Mouse (Mus musculus) limb, embryonic 11.5 days (tissue): ENCODE measurements around the gene Fmn2. TPM values are rescaled to one million over a fixed set of nuclear protein-coding genes. Genes with fewer than 3 reads are reported as not detected.

Experiments used
- ATAC-seq: fragments of 200-750 bp; cut with Nextera tagmentation; 2 replicates; pipeline ENCODE4 v1.8.0; 2017; ENCODE audit warnings: low read depth; ENCODE audit not compliant: insufficient number of reproducible peaks, low FRiP score, low TSS enrichment
- DNase-seq: peaks from one replicate; pipeline ENCODE4 v3.0.0-alpha.2; 2015; ENCODE audit warnings: low spot score
- H3K27ac ChIP-seq: fragments of 300-500 bp; sonication (generic); replicated peaks from 2 replicates; pipeline ENCODE4 v1.5.1; 2014; ENCODE audit warnings: low read depth, mild to moderate bottlenecking, low read length
- H3K27me3 ChIP-seq: fragments of 300-500 bp; sonication (generic); 2 replicates; pipeline ENCODE4 v1.6.1; 2014; ENCODE audit warnings: mild to moderate bottlenecking, low read length, mixed read lengths; ENCODE audit not compliant: control insufficient read depth, insufficient read depth
- H3K36me3 ChIP-seq: fragments of 300-500 bp; sonication (generic); 2 replicates; pipeline ENCODE4 v1.6.1; 2014; ENCODE audit warnings: mild to moderate bottlenecking, low read length, moderate library complexity, mixed read lengths; ENCODE audit not compliant: control insufficient read depth, insufficient read depth
- H3K4me1 ChIP-seq: fragments of 300-500 bp; sonication (generic); 2 replicates; pipeline ENCODE4 v1.6.1; 2014; ENCODE audit warnings: low read length, mixed read lengths; ENCODE audit not compliant: control insufficient read depth, insufficient read depth
- H3K4me2 ChIP-seq: fragments of 300-500 bp; sonication (generic); 2 replicates; pipeline ENCODE4 v1.6.1; 2014; ENCODE audit warnings: low read depth, mild to moderate bottlenecking, moderate library complexity; ENCODE audit not compliant: severe bottlenecking
- H3K4me3 ChIP-seq: fragments of 300-500 bp; sonication (generic); 2 replicates; pipeline ENCODE4 v1.5.1; 2014; ENCODE audit warnings: low read depth, low read length
- H3K9ac ChIP-seq: fragments of 300-500 bp; sonication (generic); 2 replicates; pipeline ENCODE4 v1.6.1; 2014; ENCODE audit warnings: mild to moderate bottlenecking, low read length
- H3K9me3 ChIP-seq: fragments of 300-500 bp; sonication (generic); 2 replicates; pipeline ENCODE4 v1.6.1; 2016; ENCODE audit warnings: low read length; ENCODE audit not compliant: control insufficient read depth
- WGBS: fragments of 180-500 bp; shearing (Covaris S2); extraction: QIAGEN DNeasy Blood & Tissue Kit; methylation state at CpG from one replicate; pipeline ENCODE4 v1.1.7; 2014; 5-methylcytosine and 5-hydroxymethylcytosine counted together
- polyA plus RNA-seq: library from polyadenylated mRNA; unstranded; fragments of >200 nt; fragmentation: Nextera tagmentation; extraction: Ambion mirVana; gene quantifications from 2 replicates; pipeline ENCODE4 v1.2.1, GENCODE M21; 2014

Fmn2 gene
- polyA plus RNA-seq, 1 experiment from 2014 or later = 1.3 TPM

GRCm38 (mm10) chr1:174677211-174677610 is 175.6 kb downstream of the Fmn2 start:
- no peak overlapping the region for H3K4me2 ChIP-seq
- DNase-seq (no peak), ATAC-seq (no peak)
- H3K4me1 ChIP-seq = no peaks in the 10 kb centered on the region
- H3K27ac ChIP-seq = no peak overlapping the region
- 63% methylated on average over 4 of the region's 4 CpGs for WGBS
- H3K27me3 ChIP-seq = no peaks in the 10 kb centered on the region
- H3K36me3 ChIP-seq = no peaks in the 10 kb centered on the region
- H3K9ac ChIP-seq = no peak overlapping the region
- no peak overlapping the region for H3K4me3 ChIP-seq
- H3K9me3 ChIP-seq = no peaks in the 10 kb centered on the region

- H3K4me1 ChIP-seq = no peaks in the 10 kb centered on the region
- no peak overlapping the region for H3K4me2 ChIP-seq
- H3K27ac ChIP-seq = no peak overlapping the region
- no peaks in the 10 kb centered on the region for H3K36me3 ChIP-seq
- no peak overlapping the region for H3K9ac ChIP-seq
- ATAC-seq (no peak), DNase-seq (no peak)
- WGBS = 86% methylated on average over 2 of the region's 2 CpGs
- H3K27me3 ChIP-seq = no peaks in the 10 kb centered on the region
- no peaks in the 10 kb centered on the region for H3K9me3 ChIP-seq
- H3K4me3 ChIP-seq = no peak overlapping the region
Measured at GRCm38 (mm10) chr1:174689301-174689700, 187.7 kb downstream of the Fmn2 start.

- DNase-seq (no peak), ATAC-seq (no peak)
- WGBS = 86% methylated on average over 5 of the region's 5 CpGs
- Histone ChIP-seq H3K36me3 (no peaks in the 10 kb centered on the region), H3K4me1 (no peaks in the 10 kb centered on the region), H3K27me3 (no peaks in the 10 kb centered on the region), H3K4me3 (no peak overlapping the region), H3K27ac (no peak overlapping the region), H3K4me2 (no peak overlapping the region), H3K9ac (no peak overlapping the region), H3K9me3 (no peaks in the 10 kb centered on the region)
Measured at GRCm38 (mm10) chr1:174700871-174701270, 199.2 kb downstream of the Fmn2 start.

GRCm38 (mm10) chr1:174701835-174702234 is 200.2 kb downstream of the Fmn2 start:
- Histone ChIP-seq H3K9me3 (no peaks in the 10 kb centered on the region), H3K9ac (no peak overlapping the region), H3K27me3 (no peaks in the 10 kb centered on the region), H3K27ac (no peak overlapping the region), H3K4me1 (no peaks in the 10 kb centered on the region), H3K36me3 (no peaks in the 10 kb centered on the region), H3K4me3 (no peak overlapping the region), H3K4me2 (no peak overlapping the region)
- DNase-seq = no peak
- 90% methylated on average over 5 of the region's 5 CpGs for WGBS
- no peak for ATAC-seq

GRCm38 (mm10) chr1:174703909-174704308 is 202.3 kb downstream of the Fmn2 start:
- no peak overlapping the region for H3K4me3 ChIP-seq
- 88% methylated on average over 1 of the region's 1 CpGs for WGBS
- no peak overlapping the region for H3K27ac ChIP-seq
- H3K9ac ChIP-seq = no peak overlapping the region
- no peaks in the 10 kb centered on the region for H3K36me3 ChIP-seq
- no peaks in the 10 kb centered on the region for H3K9me3 ChIP-seq
- no peaks in the 10 kb centered on the region for H3K27me3 ChIP-seq
- H3K4me1 ChIP-seq = no peaks in the 10 kb centered on the region
- DNase-seq (no peak), ATAC-seq (no peak)
- H3K4me2 ChIP-seq = no peak overlapping the region

GRCm38 (mm10) chr1:174719729-174720458 is 218.3 kb downstream of the Fmn2 start:
- ATAC-seq = no peak
- H3K4me3 ChIP-seq = no peak overlapping the region
- no peak overlapping the region for H3K9ac ChIP-seq
- no peaks in the 10 kb centered on the region for H3K36me3 ChIP-seq
- no peak overlapping the region for H3K4me2 ChIP-seq
- no peak for DNase-seq
- 90% methylated on average over 12 of the region's 12 CpGs for WGBS
- no peaks in the 10 kb centered on the region for H3K9me3 ChIP-seq
- H3K27ac ChIP-seq = no peak overlapping the region
- H3K4me1 ChIP-seq = no peaks in the 10 kb centered on the region
- H3K27me3 ChIP-seq = no peaks in the 10 kb centered on the region

- Histone ChIP-seq H3K9me3 (no peaks in the 10 kb centered on the region), H3K9ac (no peak overlapping the region), H3K27me3 (no peaks in the 10 kb centered on the region), H3K27ac (no peak overlapping the region), H3K36me3 (no peaks in the 10 kb centered on the region), H3K4me3 (no peak overlapping the region), H3K4me1 (no peaks in the 10 kb centered on the region), H3K4me2 (no peak overlapping the region)
- DNase-seq (no peak), ATAC-seq (no peak)
- 73% methylated on average over 3 of the region's 3 CpGs for WGBS
Measured at GRCm38 (mm10) chr1:174728771-174729170, 227.1 kb downstream of the Fmn2 start.

- no peaks in the 10 kb centered on the region for H3K4me1 ChIP-seq
- no peaks in the 10 kb centered on the region for H3K9me3 ChIP-seq
- H3K4me2 ChIP-seq = no peak overlapping the region
- H3K9ac ChIP-seq = no peak overlapping the region
- ATAC-seq = no peak
- H3K4me3 ChIP-seq = no peak overlapping the region
- no peak for DNase-seq
- H3K27me3 ChIP-seq = no peaks in the 10 kb centered on the region
- 81% methylated on average over 6 of the region's 6 CpGs for WGBS
- no peaks in the 10 kb centered on the region for H3K36me3 ChIP-seq
- no peak overlapping the region for H3K27ac ChIP-seq
Measured at GRCm38 (mm10) chr1:174732715-174733114, 231.1 kb downstream of the Fmn2 start.

GRCm38 (mm10) chr1:174738958-174739357 is 237.3 kb downstream of the Fmn2 start:
- DNase-seq (no peak), ATAC-seq (no peak)
- Histone ChIP-seq H3K9ac (no peak overlapping the region), H3K27ac (no peak overlapping the region), H3K4me3 (no peak overlapping the region), H3K36me3 (no peaks in the 10 kb centered on the region), H3K4me2 (no peak overlapping the region), H3K4me1 (no peaks in the 10 kb centered on the region), H3K27me3 (no peaks in the 10 kb centered on the region), H3K9me3 (no peaks in the 10 kb centered on the region)
- 43% methylated on average over 8 of the region's 8 CpGs for WGBS
